Mouse (Mus musculus): ENCODE results near the gene Peg3.
"Not testable (repeated sequence)": the region's sequence is repeated elsewhere in the genome, so short reads cannot be mapped to it uniquely, and the experiment has no call there.

Gene Peg3

GRCm38 (mm10) chr7:6730241-6730640, at the start of gene Peg3, which contains the start of gene Usp29:
Gene Peg3 (minus strand): TSS chr7:6730431.
Gene Usp29 (plus strand): TSS chr7:6730578.
- in situ Hi-C loops (cut with MboI, MseI): no loop called here

GRCm38 (mm10) chr7:6779172-6779571, 48.9 kb upstream of the Peg3 start:
- in situ Hi-C loops (cut with MboI, MseI): no loop called here

GRCm38 (mm10) chr7:6777689-6778088, 47.5 kb upstream of the Peg3 start:
- in situ Hi-C loops (cut with MboI, MseI): no loop called here

- in situ Hi-C loops (cut with MboI, MseI): no loop called here
Observed at GRCm38 (mm10) chr7:6777107-6777506, 46.9 kb upstream of the Peg3 start.

GRCm38 (mm10) chr7:6776314-6777059, 46.3 kb upstream of the Peg3 start:
- in situ Hi-C loops (cut with MboI, MseI): no loop called here

- in situ Hi-C loops (cut with MboI, MseI): not testable (repeated sequence)
Observed at GRCm38 (mm10) chr7:6773865-6774413, 43.7 kb upstream of the Peg3 start.

- in situ Hi-C loops (cut with MboI, MseI): no loop called here
Observed at GRCm38 (mm10) chr7:6770286-6770685, 40.1 kb upstream of the Peg3 start.

GRCm38 (mm10) chr7:6765240-6765639, 35.0 kb upstream of the Peg3 start:
- in situ Hi-C loops (cut with MboI, MseI): no loop called here

GRCm38 (mm10) chr7:6760170-6760569, 29.9 kb upstream of the Peg3 start:
- in situ Hi-C loops (cut with MboI, MseI): no loop called here

- in situ Hi-C loops (cut with MboI, MseI): no loop called here
Observed at GRCm38 (mm10) chr7:6759698-6760097, 29.5 kb upstream of the Peg3 start.

GRCm38 (mm10) chr7:6756777-6757291, 26.6 kb upstream of the Peg3 start:
- in situ Hi-C loops (cut with MboI, MseI): no loop called here

- in situ Hi-C loops (cut with MboI, MseI): no loop called here
Observed at GRCm38 (mm10) chr7:6753440-6753839, 23.2 kb upstream of the Peg3 start.

- in situ Hi-C loops (cut with MboI, MseI): no loop called here
Observed at GRCm38 (mm10) chr7:6749196-6749595, 19.0 kb upstream of the Peg3 start.

GRCm38 (mm10) chr7:6744281-6744904, 14.2 kb upstream of the Peg3 start:
- in situ Hi-C loops (cut with MboI, MseI): no loop called here

- in situ Hi-C loops (cut with MboI, MseI): no loop called here
Observed at GRCm38 (mm10) chr7:6736060-6736459, 5.8 kb upstream of the Peg3 start.

GRCm38 (mm10) chr7:6731930-6732329, 1.7 kb upstream of the Peg3 start:
- in situ Hi-C loops (cut with MboI, MseI): no loop called here

GRCm38 (mm10) chr7:6731373-6731772, 1.1 kb upstream of the Peg3 start:
- in situ Hi-C loops (cut with MboI, MseI): no loop called here

- in situ Hi-C loops (cut with MboI, MseI): no loop called here
Observed at GRCm38 (mm10) chr7:6730801-6731200, 570 bp upstream of the Peg3 start.

- in situ Hi-C loops (cut with MboI, MseI): no loop called here
Observed at GRCm38 (mm10) chr7:6729061-6729817, 992 bp downstream of the Peg3 start.

- in situ Hi-C loops (cut with MboI, MseI): no loop called here
Observed at GRCm38 (mm10) chr7:6728263-6728931, 1.8 kb downstream of the Peg3 start.

- in situ Hi-C loops (cut with MboI, MseI): no loop called here
Observed at GRCm38 (mm10) chr7:6727351-6728121, 2.7 kb downstream of the Peg3 start.

All from T-helper 17 cell (primary cell).